Mouse (Mus musculus) thymus, adult 2 months (tissue): ENCODE data around the gene Gm20390.

ENCODE experiments used
- CTCF ChIP-seq: fragments of 200-500 bp; IDR thresholded peaks from 2 replicates; pipeline ENCODE4 v1.5.1; 2012; ENCODE audit warnings: mild to moderate bottlenecking, control low read depth, low read length, moderate library complexity, borderline replicate concordance; ENCODE audit not compliant: control insufficient read depth, poor library complexity, insufficient read depth; ENCODE audit errors: extremely low read depth
- POLR2A ChIP-seq: fragments of 200-500 bp; IDR thresholded peaks from 2 replicates; pipeline ENCODE4 v1.6.1; 2012; ENCODE audit warnings: mild to moderate bottlenecking, low read length, control low read depth, moderate library complexity; ENCODE audit not compliant: control insufficient read depth, poor library complexity, insufficient read depth; ENCODE audit errors: extremely low read depth

DNA sequence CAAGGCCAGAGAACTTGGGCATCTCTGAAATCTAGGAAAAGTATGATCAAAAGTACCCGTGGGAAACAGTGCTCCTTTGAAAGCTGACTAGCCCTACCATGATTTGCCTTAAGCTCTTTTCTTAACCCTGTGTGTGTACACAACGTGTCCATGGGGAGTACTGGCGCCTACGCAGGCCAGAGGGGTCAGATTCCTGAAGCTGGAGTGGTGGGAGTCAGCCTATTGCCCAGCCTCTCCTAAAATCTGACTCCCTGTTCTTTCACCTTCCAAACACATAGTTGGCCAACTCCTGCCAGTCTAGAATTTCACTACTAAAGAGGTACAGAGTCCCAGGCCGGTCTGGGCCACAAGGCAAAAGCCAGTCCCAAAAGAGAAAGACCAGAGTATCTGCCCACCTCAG lies 15.7 kb downstream of the Gm20390 start:
- TF ChIP-seq POLR2A = no peak
- no peak for TF ChIP-seq CTCF
